Mouse (Mus musculus) layer of hippocampus, adult 18-20 months (tissue): Measurements from ENCODE around the gene Cpvl. TPM values are rescaled to one million over a fixed set of nuclear protein-coding genes. Genes with fewer than 3 reads are reported as not detected.

Experiments used
- DNase-seq, 2 experiments: peaks; one replicate each; pipeline ENCODE4 v3.0.0; 2022; ENCODE audit warnings: low spot score in 2 of 2
- total RNA-seq, 2 experiments: library from RNA; stranded (reverse); gene quantifications; 2 replicates each; pipeline ENCODE4 v1.2.3; 2021

Cpvl gene
- total RNA-seq, 2 experiments from 2014 or later: not detected

DNA sequence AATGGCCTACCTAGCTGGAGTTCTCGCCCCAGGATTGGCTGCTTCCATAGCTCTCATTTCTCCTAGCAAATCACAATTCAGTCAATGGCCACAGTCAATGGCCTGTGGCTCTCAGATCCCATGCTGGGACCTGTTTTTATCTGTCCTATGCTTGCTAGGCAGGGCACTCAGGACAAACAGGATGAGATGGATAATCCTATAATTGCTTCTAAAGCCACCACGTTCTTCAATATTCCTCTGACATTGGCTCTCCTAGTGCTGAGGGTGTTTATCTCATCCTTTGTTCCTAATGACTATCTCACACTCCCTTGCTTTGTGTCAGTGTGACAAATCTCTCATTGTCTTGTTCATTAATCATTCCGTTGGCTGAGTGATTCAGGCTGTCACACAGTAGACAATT lies 39.5 kb downstream of the Cpvl start:
- DNase-seq: no peak

DNA sequence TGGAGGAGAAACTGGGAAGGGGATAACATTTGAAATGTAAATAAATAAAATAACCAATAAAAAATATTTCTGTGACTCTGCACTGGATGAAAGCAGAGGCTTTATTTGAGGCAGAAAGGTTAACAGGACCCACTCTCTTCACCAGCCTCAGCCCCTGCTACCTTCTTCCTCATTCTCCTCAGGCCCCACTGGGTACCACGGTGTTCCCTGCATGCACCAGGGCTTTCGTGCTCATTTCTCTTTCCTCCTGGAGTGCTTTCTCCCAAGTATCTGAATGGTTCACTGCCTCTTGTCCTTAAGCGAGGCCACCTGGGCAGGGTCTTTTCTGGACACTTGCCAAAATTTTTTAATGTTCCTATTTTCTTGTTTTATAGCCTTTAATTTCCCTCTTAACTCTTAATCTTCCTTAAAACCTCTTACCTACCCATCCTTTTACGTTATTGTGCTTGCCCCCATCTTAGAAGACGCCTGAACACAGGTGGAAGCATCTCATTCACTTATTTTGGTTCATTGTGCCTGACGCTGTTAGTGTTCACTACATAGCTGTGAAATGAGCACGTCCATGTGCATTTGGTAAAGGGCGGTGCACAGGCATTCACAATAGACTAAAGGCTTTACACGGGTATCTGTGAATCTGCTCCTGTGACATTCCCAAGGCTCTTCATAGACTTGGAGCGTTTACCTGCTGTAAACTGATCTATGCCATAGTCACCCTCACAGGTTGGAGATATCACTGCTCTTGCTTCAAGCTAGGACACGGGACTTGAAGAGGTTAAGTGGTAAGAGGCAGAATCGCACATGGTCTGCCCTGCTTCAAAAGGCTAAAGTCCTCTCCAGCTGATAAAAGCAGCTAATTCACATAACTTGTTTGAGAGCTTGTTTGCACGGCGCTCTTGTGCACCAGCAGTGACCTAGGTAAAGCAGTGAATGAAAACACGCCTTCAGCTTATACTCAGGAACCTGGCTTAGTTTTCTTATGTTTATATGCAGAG lies 41.0 kb downstream of the Cpvl start:
- no peak for DNase-seq

- DNase-seq: no peak
Measured at GRCm38 (mm10) chr6:53931605-53932004, 46.9 kb downstream of the Cpvl start.

DNA sequence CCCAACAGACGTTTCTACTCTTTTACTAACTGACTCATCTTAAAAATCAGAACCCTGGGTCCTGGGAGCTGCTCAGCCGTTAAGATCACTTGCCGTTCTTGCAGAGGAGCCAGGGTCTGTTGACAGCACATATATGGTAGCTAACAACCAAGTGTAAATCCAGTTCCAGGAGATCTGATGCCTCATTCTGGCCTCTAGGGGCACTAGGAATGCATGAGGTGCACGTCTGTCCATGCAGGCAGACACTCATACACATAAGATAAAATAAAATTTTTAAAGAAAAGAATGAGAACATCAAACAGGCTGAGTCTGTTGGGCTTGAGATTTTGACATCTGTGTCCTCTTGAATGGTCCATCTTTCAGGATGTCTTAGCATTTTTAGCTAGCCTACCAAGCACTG lies 48.6 kb downstream of the Cpvl start:
- DNase-seq: no peak

GRCm38 (mm10) chr6:53926197-53926596 lies 52.3 kb downstream of the Cpvl start:
- no peak for DNase-seq

- DNase-seq: no peak
Measured at GRCm38 (mm10) chr6:53925192-53925591, 53.3 kb downstream of the Cpvl start.

- DNase-seq: no peak
Measured at GRCm38 (mm10) chr6:53920041-53920440, 58.4 kb downstream of the Cpvl start.

DNA sequence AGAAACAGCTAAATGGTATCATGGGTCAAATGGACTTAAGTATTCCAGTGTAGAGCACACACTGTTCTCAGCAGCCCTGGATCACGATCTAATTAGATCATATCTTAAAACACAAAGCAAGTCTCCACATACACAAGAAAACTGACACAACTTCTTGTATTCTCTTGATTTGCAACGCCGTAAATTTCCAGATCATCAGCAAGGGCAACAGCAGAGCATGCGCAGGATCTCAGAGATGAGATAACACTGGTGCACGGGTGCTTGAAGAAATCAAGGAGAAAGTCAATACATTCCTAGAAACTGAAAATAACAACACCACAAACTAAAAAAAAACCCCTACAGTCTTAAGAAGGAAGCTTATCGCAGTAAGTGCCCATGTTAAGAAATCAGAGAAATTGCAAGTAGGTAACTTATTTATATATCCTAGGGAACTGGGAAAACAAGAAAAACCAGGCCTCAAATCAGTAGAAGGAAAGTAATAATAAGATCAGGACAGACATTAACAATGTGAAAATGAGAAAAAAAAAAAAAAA lies 61.4 kb downstream of the Cpvl start:
- DNase-seq: no peak

DNA sequence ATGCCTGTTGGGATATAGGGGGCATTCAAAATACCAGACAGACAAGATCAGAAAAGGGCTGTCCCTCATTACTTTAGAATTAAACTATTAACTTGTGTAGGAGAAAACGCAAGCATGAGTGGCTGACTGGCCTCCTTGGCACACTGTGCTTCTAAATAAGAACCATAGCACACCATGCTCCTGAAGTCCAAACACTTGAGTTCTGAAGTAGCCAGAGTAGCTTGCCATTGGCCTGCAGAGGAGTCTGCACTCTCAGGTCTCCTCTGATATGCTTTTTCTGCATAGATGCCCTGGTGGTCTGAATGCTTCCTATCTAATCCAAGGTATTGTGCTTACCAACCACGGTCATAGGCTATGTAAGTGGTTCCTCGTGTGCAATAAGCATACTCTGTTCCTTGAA lies 63.1 kb downstream of the Cpvl start:
- no peak for DNase-seq

- DNase-seq: no peak
Measured at GRCm38 (mm10) chr6:53913151-53913550, 65.3 kb downstream of the Cpvl start.

DNA sequence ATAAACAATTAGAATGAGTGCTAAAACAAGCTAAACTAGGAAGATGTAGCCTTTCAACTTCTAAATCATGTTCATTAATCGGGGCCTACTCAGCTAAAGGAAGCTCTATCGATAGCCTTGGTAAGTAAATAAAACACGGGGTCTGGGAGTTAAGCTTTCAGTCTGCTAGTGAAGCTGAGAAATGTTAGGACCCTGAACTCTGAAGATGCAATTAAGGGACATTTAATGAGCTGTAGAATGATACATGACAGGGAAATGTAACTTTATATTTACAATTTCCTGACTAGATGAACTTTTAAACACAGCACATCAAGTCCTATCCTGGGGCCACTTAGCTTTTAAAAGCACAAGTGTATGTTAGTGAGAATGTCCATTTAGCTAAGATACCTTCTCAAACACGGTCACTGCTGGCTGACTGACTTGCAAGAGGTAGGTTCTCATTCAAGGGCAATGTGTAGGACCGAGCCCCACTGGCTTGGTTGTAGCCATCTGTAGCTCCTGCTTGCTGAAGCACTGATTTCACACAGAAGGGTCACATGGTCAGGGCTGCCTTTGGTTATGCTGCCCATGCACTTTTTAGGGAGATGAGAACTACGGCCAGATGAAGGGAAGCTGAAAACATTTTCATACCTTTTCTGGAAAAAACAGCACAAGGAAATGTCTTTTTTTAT lies 66.2 kb downstream of the Cpvl start:
- DNase-seq: no peak

DNA sequence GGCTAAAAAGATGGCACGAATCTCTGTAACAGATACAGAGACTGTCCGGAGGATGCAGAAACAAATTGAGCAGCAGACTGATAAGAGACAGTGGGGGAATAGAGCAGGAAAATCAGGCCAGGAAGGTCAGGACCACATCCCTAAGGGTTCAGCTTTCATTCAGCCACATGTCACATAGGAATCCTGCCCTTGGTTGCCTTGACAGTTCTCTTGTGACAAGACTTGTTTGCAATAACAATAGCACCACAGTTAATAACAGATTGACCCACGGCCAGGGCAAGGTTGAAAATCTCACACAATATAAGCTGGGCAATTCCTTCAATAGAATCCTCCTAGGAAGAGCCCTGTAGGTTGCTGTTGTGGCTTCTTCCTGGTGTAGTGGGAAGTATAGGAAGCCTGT lies 68.5 kb downstream of the Cpvl start:
- no peak for DNase-seq

DNA sequence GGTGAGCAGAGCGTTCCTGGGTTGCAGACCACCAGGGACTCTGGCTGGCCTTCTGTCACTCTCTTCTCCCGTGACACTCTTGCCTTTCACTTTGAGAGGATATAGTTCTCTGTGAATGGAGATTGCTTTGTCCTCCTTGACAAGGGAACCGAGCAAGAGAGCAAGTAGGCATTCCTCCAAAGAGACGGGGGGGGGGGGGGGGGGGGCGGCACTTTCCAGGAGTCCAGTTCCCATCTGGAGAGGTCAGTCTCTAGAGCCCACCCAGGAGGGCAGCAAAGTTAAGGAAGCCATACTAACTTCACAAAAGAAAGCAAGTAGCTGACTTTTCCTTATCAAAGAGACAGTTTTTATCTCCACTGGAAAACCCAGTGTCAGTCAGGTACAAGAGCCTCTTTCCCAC lies 69.0 kb downstream of the Cpvl start:
- no peak for DNase-seq

DNA sequence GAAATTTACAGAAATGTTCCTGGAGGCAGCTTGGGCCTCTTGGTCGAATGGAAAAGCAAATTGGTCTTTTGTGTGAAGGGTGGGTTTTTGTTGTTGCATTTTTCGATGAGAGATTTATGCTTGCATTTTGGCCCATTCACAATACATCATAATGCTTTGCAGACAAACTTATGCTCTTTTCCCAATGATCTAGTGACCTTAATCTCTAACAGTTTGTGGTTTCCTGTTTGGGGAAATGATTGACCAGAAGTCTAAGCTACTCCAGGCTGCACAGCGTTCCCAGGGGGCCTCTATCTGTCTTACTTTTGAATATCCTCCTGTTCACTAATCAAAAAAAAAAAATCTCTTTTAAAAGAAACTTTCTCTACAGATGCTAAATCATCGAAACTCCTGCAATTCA lies 71.6 kb downstream of the Cpvl start:
- no peak for DNase-seq

DNA sequence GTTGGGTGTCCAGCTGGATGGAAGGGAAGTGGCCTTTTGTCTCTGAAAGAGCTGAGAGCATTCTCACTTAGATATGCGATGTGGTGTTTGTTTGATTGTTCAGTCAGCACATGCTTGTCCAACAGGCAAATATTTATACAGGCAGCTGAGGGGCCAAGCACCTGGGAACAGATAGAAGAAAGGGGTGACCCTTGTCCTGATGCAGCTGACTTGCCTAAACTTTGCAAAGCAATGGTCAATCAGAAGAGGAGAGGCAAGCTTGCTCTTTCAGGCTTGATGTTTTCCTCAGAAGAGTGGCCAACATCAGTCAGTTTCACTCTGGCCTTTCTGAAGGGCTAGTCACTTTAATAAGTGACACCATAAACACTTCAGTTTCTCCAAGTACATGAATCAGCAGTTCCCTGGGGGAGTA lies 72.4 kb downstream of the Cpvl start:
- no peak for DNase-seq

DNA sequence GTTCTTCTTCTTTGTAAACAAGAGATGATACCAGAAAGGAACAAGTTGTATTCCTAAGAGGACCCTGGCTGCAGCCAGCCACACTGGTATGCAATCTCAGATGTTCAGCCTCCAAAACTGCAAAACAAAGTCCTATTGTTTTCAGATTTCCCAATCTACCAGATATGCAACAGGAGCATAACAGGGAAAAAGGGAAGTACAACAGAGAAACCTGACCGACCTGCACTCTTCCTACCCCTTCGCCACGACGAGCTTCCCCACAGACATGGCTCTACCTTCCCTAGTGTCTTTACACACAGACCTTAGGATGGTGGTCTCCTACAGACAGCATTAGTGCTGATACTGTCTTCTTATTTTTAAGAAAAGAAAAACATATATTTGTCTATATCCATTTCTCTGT lies 72.9 kb downstream of the Cpvl start:
- DNase-seq: no peak

GRCm38 (mm10) chr6:53904703-53905395 lies 73.6 kb downstream of the Cpvl start:
- DNase-seq: no peak

GRCm38 (mm10) chr6:53904186-53904585 lies 74.3 kb downstream of the Cpvl start:
- DNase-seq: no peak

GRCm38 (mm10) chr6:53901741-53902140 lies 76.7 kb downstream of the Cpvl start:
- no peak for DNase-seq

- no peak for DNase-seq
Measured at GRCm38 (mm10) chr6:53897872-53898464, 80.5 kb downstream of the Cpvl start.

DNA sequence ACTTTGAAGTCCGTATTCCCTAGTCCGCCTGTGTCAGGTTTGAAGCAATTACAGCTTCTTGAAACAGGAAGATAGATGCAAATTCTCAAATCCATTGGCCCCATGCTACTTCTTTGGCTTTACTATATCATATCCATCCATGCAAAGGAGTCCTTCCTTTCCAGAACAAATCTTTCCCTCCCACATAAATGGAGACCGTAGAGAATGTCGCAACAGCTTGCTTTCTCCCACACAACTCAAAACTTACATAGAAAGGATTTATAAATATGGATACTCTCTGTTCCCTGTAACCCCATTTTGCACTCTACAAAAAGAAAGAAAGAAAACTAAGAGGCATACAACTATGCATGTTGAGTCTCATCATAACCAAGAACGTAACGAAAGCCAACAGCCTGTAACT lies 81.3 kb downstream of the Cpvl start:
- peak in 1 of 2 experiments; percentile 58 for DNase-seq
